Mouse (Mus musculus) midbrain, postnatal 0 days (tissue): ENCODE measurements around the gene Anapc1. TPM values are rescaled to one million over a fixed set of nuclear protein-coding genes. Genes with fewer than 3 reads are reported as not detected.

Experiments used
- ATAC-seq: fragments of 200-750 bp; cut with Nextera tagmentation; 2 replicates; pipeline ENCODE4 v1.8.0; 2017; ENCODE audit warnings: moderate number of reproducible peaks, mild to moderate bottlenecking, moderate TSS enrichment, moderate library complexity; ENCODE audit not compliant: low FRiP score
- DNase-seq: peaks from one replicate; pipeline ENCODE4 v3.0.0-alpha.2; 2015; ENCODE audit warnings: low spot score
- H3K27ac ChIP-seq: fragments of 300-500 bp; sonication (generic); 2 replicates; pipeline ENCODE4 v1.5.1; 2014; ENCODE audit warnings: low read depth, mild to moderate bottlenecking, low read length, mixed read lengths
- H3K27me3 ChIP-seq: fragments of 300-500 bp; sonication (generic); 2 replicates; pipeline ENCODE4 v1.6.1; 2014; ENCODE audit warnings: low read length, control low read depth, mixed read lengths; ENCODE audit not compliant: insufficient read depth
- H3K36me3 ChIP-seq: fragments of 300-500 bp; sonication (generic); 2 replicates; pipeline ENCODE4 v1.6.1; 2014; ENCODE audit warnings: low read length, control low read depth, mixed read lengths; ENCODE audit not compliant: insufficient read depth
- H3K4me1 ChIP-seq: fragments of 300-500 bp; sonication (generic); 2 replicates; pipeline ENCODE4 v1.6.1; 2014; ENCODE audit warnings: mild to moderate bottlenecking, control low read depth, antibody characterized with exemption, low read length, mixed read lengths; ENCODE audit not compliant: insufficient read depth
- H3K4me2 ChIP-seq: fragments of 300-500 bp; sonication (generic); 2 replicates; pipeline ENCODE4 v1.6.1; 2014; ENCODE audit warnings: low read depth, mild to moderate bottlenecking, low read length, mixed read lengths; ENCODE audit not compliant: poor library complexity, severe bottlenecking
- H3K4me3 ChIP-seq: fragments of 300-500 bp; sonication (generic); 2 replicates; pipeline ENCODE4 v1.5.1; 2014; ENCODE audit warnings: low read depth, mild to moderate bottlenecking, low read length, moderate library complexity
- H3K9ac ChIP-seq: fragments of 300-500 bp; sonication (generic); replicated peaks from 2 replicates; pipeline ENCODE4 v1.6.1; 2014; ENCODE audit warnings: mild to moderate bottlenecking, low read length, moderate library complexity, mixed read lengths; ENCODE audit not compliant: poor library complexity, severe bottlenecking
- H3K9me3 ChIP-seq: fragments of 300-500 bp; sonication (generic); 2 replicates; pipeline ENCODE4 v1.6.1; 2016; ENCODE audit warnings: low read length, control low read depth
- CTCF ChIP-seq: IDR thresholded peaks from 2 replicates; pipeline ENCODE4 v1.5.1; 2016; ENCODE audit warnings: antibody characterized with exemption, mild to moderate bottlenecking
- WGBS: fragments of 180-500 bp; shearing (Covaris S2); extraction: QIAGEN DNeasy Blood & Tissue Kit; methylation state at CpG from one replicate; pipeline ENCODE4 v1.1.7; 2014; 5-methylcytosine and 5-hydroxymethylcytosine counted together
- polyA plus RNA-seq: library from polyadenylated mRNA; unstranded; fragments of >200 nt; fragmentation: Nextera tagmentation; extraction: Ambion mirVana; gene quantifications from 2 replicates; pipeline ENCODE4 v1.2.1, GENCODE M21; 2015
- total RNA-seq: library from RNA; depleted of rRNA; stranded (reverse); fragments of >200 nt; gene quantifications from 2 replicates; pipeline ENCODE4 v1.2.3, GENCODE M21; 2014

Gene Anapc1
- total and polyA plus RNA-seq, 2 experiments from 2014 or later, result 25.3 to 65.2 TPM

DNA sequence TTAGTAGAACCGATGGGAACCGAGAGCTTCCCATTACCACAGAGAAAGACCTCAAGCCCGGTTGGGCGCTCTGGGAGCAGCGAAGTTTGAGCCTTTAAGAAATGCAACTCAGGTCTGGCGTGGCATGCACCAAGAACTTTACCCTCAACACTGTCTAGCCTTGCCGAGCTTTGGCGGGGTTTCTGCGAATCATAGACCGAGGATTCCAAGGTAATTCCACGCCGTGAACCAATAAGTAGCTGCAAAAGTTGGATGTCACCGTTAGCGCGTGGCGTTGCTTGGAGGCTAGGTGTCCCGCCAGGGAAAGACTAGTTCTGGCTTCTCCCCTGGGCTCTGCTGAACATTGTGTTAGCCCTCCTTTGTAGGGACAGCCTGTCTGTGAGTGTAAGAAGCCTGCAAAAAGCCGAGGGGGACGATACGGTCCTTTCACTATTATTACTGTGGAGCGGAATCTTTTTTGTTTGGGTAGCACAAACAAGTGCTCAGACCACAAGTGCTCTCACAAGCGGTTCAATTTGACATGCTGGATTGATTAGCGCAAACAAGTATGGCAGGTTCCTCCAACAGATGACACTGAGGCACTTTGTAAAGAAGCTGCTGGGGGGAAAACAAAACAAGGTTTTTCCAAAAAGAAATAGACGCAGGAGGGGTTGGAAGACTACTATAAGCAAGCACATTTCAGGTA is 12.2 kb upstream of the Anapc1 start:
- peak overlapping the region; percentile 50 for H3K4me3 ChIP-seq
- H3K4me2 ChIP-seq, result peak overlapping the region; percentile 95
- WGBS, result 1% methylated on average over 24 of the region's 24 CpGs
- H3K9ac ChIP-seq, result 0 out of 2 replicates have a peak overlapping the region, but pooled peaks have one; percentile 33
- ATAC-seq (no peak), DNase-seq (peak; percentile 35)
- H3K9me3 ChIP-seq, result no peaks in the 10 kb centered on the region
- H3K36me3 ChIP-seq, result no peaks in the 10 kb centered on the region
- 0 out of 2 replicates have a peak, but pooled peaks cover 4% of the 10 kb centered on the region for H3K4me1 ChIP-seq
- H3K27ac ChIP-seq, result 0 out of 2 replicates have a peak overlapping the region, but pooled peaks have one; percentile 57
- no peak for TF ChIP-seq CTCF
- H3K27me3 ChIP-seq, result 0 out of 2 replicates have a peak, but pooled peaks cover 12% of the 10 kb centered on the region

DNA sequence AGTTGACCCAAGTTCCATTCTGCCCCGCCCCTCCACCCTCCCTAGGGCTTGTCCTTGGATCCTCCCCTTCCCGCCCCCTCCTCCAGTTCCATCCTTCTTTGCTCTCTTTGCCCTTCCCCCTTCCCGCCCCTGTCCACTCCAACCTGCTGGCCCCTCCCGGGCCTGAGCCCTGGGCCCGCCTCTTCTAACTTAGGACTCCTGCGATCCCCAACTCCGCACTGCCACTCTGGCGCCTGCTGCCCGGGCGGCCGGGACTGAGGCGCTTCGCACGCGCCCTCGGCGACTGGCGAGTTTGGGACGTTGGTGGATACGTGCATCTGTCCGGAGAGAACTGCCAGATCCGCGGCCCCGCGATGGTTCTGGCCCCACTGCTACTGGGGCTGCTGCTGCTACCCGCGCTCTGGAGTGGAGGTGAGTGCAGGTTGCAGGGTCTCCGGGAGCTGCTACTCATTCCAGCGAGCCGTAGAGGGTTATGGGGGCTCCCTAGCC is 11.5 kb upstream of the Anapc1 start, which contains the start of gene Mertk:
Mertk (plus strand) TSS at position 264 of the 489 bp plus-strand sequence.
- Histone ChIP-seq H3K27me3 (0 out of 2 replicates have a peak, but pooled peaks cover 12% of the 10 kb centered on the region), H3K27ac (peak within 1 kb of the TSS; percentile 57; the same call in 1 of the 2 replicates), H3K4me1 (0 out of 2 replicates have a peak, but pooled peaks cover 4% of the 10 kb centered on the region), H3K4me2 (peak within 1 kb of the TSS; percentile 95), H3K9me3 (no peaks in the 10 kb centered on the region), H3K4me3 (peak within 1 kb of the TSS; percentile 50), H3K36me3 (no peaks in the 10 kb centered on the region), H3K9ac (peak within 1 kb of the TSS; percentile 33; the same call in 1 of the 2 replicates)
- DNase-seq, result peak; percentile 82
- TF ChIP-seq CTCF, result no peak
- under 1% methylated on average over 29 of the region's 30 CpGs for WGBS
- peak; percentile 83 for ATAC-seq

DNA sequence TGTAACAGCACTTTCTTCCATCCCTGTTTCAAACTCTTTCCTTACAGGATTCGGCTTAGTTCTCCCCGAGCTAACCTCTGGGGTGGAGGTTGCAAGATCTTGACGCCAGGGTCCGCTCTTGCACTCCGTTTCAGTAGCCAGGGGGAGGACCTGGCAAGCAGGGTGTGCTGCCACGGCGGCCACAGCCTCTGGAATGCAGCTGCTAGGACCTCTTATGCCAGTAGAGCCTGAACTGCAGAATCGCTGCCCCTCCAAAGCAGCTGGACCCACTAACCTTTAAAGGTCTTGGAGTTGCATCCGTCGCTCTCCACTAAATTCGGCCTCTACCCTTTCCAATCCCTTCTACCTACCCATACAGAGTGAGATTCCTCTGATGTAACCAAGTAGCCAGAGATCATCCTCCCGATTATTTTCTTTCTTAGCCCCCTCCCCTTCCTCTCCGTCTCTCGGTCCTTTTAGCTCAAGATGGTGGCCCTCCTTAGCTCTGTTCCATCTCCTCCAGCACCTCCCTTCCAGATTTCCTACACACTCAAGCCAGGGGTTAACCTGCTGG is 11.0 kb upstream of the Anapc1 start:
- Histone ChIP-seq H3K4me2 (peak overlapping the region; percentile 95), H3K4me1 (0 out of 2 replicates have a peak, but pooled peaks cover 4% of the 10 kb centered on the region), H3K27ac (0 out of 2 replicates have a peak overlapping the region, but pooled peaks have one; percentile 12), H3K9me3 (no peaks in the 10 kb centered on the region), H3K4me3 (peak overlapping the region; percentile 50), H3K27me3 (0 out of 2 replicates have a peak, but pooled peaks cover 12% of the 10 kb centered on the region), H3K9ac (peak overlapping the region; percentile 33; the same call in 1 of the 2 replicates), H3K36me3 (no peaks in the 10 kb centered on the region)
- WGBS, result under 1% methylated on average over 14 of the region's 14 CpGs
- ATAC-seq (peak; percentile 91), DNase-seq (peak; percentile 87)
- peak; percentile 87 for TF ChIP-seq CTCF

DNA sequence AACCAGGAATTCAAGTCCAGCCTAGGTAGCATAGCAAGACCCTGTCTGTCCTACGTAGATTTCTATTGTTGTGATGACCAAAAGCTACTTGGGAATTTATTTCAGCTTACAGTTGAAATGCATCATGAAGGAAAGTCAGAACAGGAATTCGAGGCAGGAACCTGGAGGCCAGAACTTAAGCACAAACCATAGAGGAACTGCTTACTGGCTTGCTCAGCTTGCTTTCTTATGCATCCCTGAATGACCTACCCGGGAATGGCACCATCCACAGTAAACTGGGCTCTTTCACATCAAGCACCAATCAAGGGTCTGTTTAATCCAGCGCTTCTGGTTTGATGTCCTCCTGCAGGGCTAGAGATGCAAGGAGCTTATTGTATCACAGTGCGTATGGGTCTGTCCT is 10.4 kb upstream of the Anapc1 start:
- ATAC-seq (no peak), DNase-seq (no peak)
- Histone ChIP-seq H3K27me3 (0 out of 2 replicates have a peak, but pooled peaks cover 12% of the 10 kb centered on the region), H3K9ac (no peak overlapping the region), H3K4me2 (peak overlapping the region; percentile 95), H3K9me3 (no peaks in the 10 kb centered on the region), H3K27ac (no peak overlapping the region), H3K36me3 (no peaks in the 10 kb centered on the region), H3K4me1 (0 out of 2 replicates have a peak, but pooled peaks cover 4% of the 10 kb centered on the region), H3K4me3 (peak overlapping the region; percentile 50)
- 48% methylated on average over 5 of the region's 5 CpGs for WGBS
- TF ChIP-seq CTCF, result no peak

DNA sequence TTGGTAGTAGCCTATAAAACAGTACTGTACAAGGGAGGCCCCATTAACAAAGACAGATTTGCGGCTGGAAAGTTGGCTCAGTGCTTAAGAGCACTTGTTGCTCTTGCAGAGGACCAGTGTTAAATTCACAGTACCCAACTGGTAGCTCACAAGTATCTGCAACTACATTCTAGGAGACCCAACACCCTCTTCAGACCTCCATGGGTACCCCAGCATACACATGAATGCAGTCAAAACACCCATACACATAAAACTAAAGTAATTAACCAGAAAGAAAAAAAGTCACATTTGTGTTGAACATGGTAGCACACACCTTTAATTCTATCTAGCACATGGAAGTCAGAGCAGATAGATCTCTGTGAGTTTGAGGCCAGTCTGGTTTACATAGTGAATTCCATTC is 9.9 kb upstream of the Anapc1 start:
- ATAC-seq (no peak), DNase-seq (no peak)
- Histone ChIP-seq H3K4me2 (no peak overlapping the region), H3K9me3 (no peaks in the 10 kb centered on the region), H3K27ac (no peak overlapping the region), H3K4me1 (0 out of 2 replicates have a peak, but pooled peaks cover 4% of the 10 kb centered on the region), H3K36me3 (no peaks in the 10 kb centered on the region), H3K9ac (no peak overlapping the region), H3K27me3 (0 out of 2 replicates have a peak, but pooled peaks cover 12% of the 10 kb centered on the region), H3K4me3 (no peak overlapping the region)
- no peak for TF ChIP-seq CTCF
- WGBS, result 96% methylated on average over 1 of the region's 1 CpGs
